Mouse (Mus musculus) cortical plate, adult 2 months (tissue): ENCODE data around the gene Plxnb3.

Experiments
- CTCF ChIP-seq: fragments of 200-500 bp; IDR thresholded peaks from 2 replicates; pipeline ENCODE4 v1.5.1; 2011; ENCODE audit warnings: mild to moderate bottlenecking, control low read depth, low read length; ENCODE audit not compliant: insufficient read depth; ENCODE audit errors: extremely low read depth
- POLR2A ChIP-seq: fragments of 200-500 bp; IDR thresholded peaks from 2 replicates; pipeline ENCODE4 v1.6.1; 2011; ENCODE audit warnings: mild to moderate bottlenecking, low read length, control low read depth; ENCODE audit not compliant: insufficient read depth; ENCODE audit errors: extremely low read depth

DNA sequence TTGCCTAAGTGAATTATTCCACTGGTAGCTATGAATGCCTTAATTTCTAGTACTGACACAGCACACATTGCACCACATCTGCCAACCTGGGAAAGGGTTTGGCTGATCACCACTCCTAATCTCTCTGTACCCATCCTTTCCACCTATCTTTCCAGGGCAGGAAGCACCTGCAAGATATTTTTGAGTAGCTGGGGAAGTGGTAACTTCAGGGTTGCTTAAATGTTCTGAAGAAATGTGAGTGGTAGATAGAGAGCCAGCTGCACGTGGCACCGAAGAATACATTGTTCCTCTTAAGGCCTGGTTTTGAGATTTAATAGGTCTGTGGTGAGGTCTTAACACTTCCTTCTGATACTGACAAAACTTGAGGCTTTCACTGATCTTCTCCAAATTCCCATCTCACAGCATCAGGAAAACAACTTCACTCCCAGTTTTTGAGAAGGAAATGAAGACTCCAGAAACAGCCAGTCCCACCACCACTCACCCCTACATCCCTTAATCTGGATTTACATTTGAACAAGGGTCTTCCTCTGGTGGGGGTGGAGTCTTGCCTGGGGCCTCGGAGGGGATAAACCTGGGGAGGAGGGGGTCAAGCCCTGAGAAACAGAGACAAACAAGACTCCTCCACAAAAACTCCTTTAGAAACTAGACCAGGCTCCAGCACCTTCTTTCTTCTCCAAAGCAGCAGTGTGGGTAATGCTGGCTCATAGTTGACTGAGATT, 59.9 kb downstream of the Plxnb3 start:
- TF ChIP-seq CTCF (no peak), POLR2A (no peak)
